Mouse (Mus musculus): ENCODE results near the gene Kcnh1.

DNA sequence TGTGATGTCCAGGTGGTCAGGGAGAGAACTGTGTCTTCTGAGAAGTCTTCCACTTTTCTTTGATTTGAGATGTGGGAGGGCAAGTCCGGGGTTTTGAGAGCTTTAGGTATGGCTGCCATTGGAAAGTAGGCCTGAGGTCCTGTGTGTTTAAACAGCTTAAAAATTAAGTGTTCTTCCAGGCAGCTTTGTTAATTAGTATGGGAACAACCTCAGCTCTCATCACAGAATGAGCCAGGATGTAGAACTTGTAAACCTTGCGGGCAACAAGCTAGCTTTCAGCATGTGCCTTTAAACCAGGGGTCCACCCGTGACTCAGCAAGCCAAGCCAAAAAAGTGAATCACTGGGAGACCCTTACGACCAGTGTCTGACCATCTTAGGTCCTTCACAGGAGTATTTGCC is 214.6 kb downstream of the Kcnh1 start:
- TF ChIP-seq CTCF (IDR thresholded peaks at IDR 0.05; ENCODE audit: low read depth): no peak
- TF ChIP-seq EP300 (optimal IDR thresholded peaks at IDR 0.05): no peak

Data from stomach, postnatal 0 days (tissue).